Mouse (Mus musculus): ENCODE measurements at regions not wholly inside any gene's neighbourhood (a gene's known extent, or its start where the extent isn't known, plus 50 kb on each side); places are given as distances from the start of the nearest gene placed in this dataset.
"Not testable (repeated sequence)": the region's sequence is repeated elsewhere in the genome, so short reads cannot be mapped to it uniquely, and the experiment has no call there.

GRCm38 (mm10) chr17:4875086-4876046, 118.8 kb upstream of the Arid1b start:
- H3K4me2 ChIP-seq (replicated peaks; ENCODE audit: low read depth), result no peak overlapping the region
- H3K27me3 ChIP-seq (ENCODE audit: control insufficient read depth, insufficient read depth, low read length), result no peaks in the 10 kb centered on the region
- no peak overlapping the region for H3K4me3 ChIP-seq (ENCODE audit: low read depth, low read length)
- H3K36me3 ChIP-seq (ENCODE audit: control insufficient read depth, insufficient read depth, low read length), result no peaks in the 10 kb centered on the region
- no peaks in the 10 kb centered on the region for H3K9me3 ChIP-seq (ENCODE audit: control insufficient read depth, low read length)
- no peak overlapping the region for H3K27ac ChIP-seq (replicated peaks)
- ATAC-seq (ENCODE audit: low FRiP score, low TSS enrichment) (no peak), DNase-seq (ENCODE audit: low spot score) (peak; percentile 7)
- H3K4me1 ChIP-seq (replicated peaks; ENCODE audit: control insufficient read depth, insufficient read depth), result no peaks in the 10 kb centered on the region
- H3K9ac ChIP-seq (ENCODE audit: low read length), result no peak overlapping the region
- WGBS, result 74% methylated on average over 10 of the region's 10 CpGs
- no peak for TF ChIP-seq EP300 (optimal IDR thresholded peaks at IDR 0.05)
- TF ChIP-seq CTCF (IDR thresholded peaks at IDR 0.05; ENCODE audit: low read depth), result no peak

GRCm38 (mm10) chr17:4876431-4876830, 117.7 kb upstream of the Arid1b start:
- WGBS, result 90% methylated on average over 4 of the region's 4 CpGs
- no peak overlapping the region for H3K9ac ChIP-seq (ENCODE audit: low read length)
- no peak overlapping the region for H3K27ac ChIP-seq (replicated peaks)
- no peak overlapping the region for H3K4me2 ChIP-seq (replicated peaks; ENCODE audit: low read depth)
- DNase-seq (ENCODE audit: low spot score) (peak; percentile 6), ATAC-seq (ENCODE audit: low FRiP score, low TSS enrichment) (no peak)
- H3K4me3 ChIP-seq (ENCODE audit: low read depth, low read length), result no peak overlapping the region
- H3K36me3 ChIP-seq (ENCODE audit: control insufficient read depth, insufficient read depth, low read length), result no peaks in the 10 kb centered on the region
- no peaks in the 10 kb centered on the region for H3K27me3 ChIP-seq (ENCODE audit: control insufficient read depth, insufficient read depth, low read length)
- TF ChIP-seq CTCF (IDR thresholded peaks at IDR 0.05; ENCODE audit: low read depth), result no peak
- no peak for TF ChIP-seq EP300 (optimal IDR thresholded peaks at IDR 0.05)
- no peaks in the 10 kb centered on the region for H3K9me3 ChIP-seq (ENCODE audit: control insufficient read depth, low read length)
- H3K4me1 ChIP-seq (replicated peaks; ENCODE audit: control insufficient read depth, insufficient read depth), result no peaks in the 10 kb centered on the region

- Histone ChIP-seq H3K27ac (replicated peaks) (no peak overlapping the region), H3K4me1 (replicated peaks; ENCODE audit: control insufficient read depth, insufficient read depth) (no peaks in the 10 kb centered on the region), H3K4me3 (ENCODE audit: low read depth, low read length) (no peak overlapping the region), H3K4me2 (replicated peaks; ENCODE audit: low read depth) (no peak overlapping the region), H3K27me3 (ENCODE audit: control insufficient read depth, insufficient read depth, low read length) (no peaks in the 10 kb centered on the region), H3K9ac (ENCODE audit: low read length) (no peak overlapping the region), H3K9me3 (ENCODE audit: control insufficient read depth, low read length) (no peaks in the 10 kb centered on the region), H3K36me3 (ENCODE audit: control insufficient read depth, insufficient read depth, low read length) (no peaks in the 10 kb centered on the region)
- TF ChIP-seq CTCF (IDR thresholded peaks at IDR 0.05; ENCODE audit: low read depth), result no peak
- no peak for TF ChIP-seq EP300 (optimal IDR thresholded peaks at IDR 0.05)
- 85% methylated on average over 5 of the region's 5 CpGs for WGBS
- ATAC-seq (ENCODE audit: low FRiP score, low TSS enrichment) (no peak), DNase-seq (ENCODE audit: low spot score) (no peak)
These were observed 112.7 kb upstream of the Arid1b start for GRCm38 (mm10) chr17:4881473-4881872.

GRCm38 (mm10) chr17:4884083-4884482, 110.0 kb upstream of the Arid1b start:
- Histone ChIP-seq H3K4me2 (replicated peaks; ENCODE audit: low read depth) (no peak overlapping the region), H3K27me3 (ENCODE audit: control insufficient read depth, insufficient read depth, low read length) (no peaks in the 10 kb centered on the region), H3K36me3 (ENCODE audit: control insufficient read depth, insufficient read depth, low read length) (no peaks in the 10 kb centered on the region), H3K27ac (replicated peaks) (no peak overlapping the region), H3K9me3 (ENCODE audit: control insufficient read depth, low read length) (no peaks in the 10 kb centered on the region), H3K9ac (ENCODE audit: low read length) (no peak overlapping the region), H3K4me1 (replicated peaks; ENCODE audit: control insufficient read depth, insufficient read depth) (no peaks in the 10 kb centered on the region), H3K4me3 (ENCODE audit: low read depth, low read length) (no peak overlapping the region)
- DNase-seq (ENCODE audit: low spot score) (peak; percentile 7), ATAC-seq (ENCODE audit: low FRiP score, low TSS enrichment) (no peak)
- no peak for TF ChIP-seq EP300 (optimal IDR thresholded peaks at IDR 0.05)
- no peak for TF ChIP-seq CTCF (IDR thresholded peaks at IDR 0.05; ENCODE audit: low read depth)
- 85% methylated on average over 2 of the region's 2 CpGs for WGBS

- no peak overlapping the region for H3K4me3 ChIP-seq (ENCODE audit: low read depth, low read length)
- ATAC-seq (ENCODE audit: low FRiP score, low TSS enrichment), result no peak
- H3K4me2 ChIP-seq (replicated peaks; ENCODE audit: low read depth), result no peak overlapping the region
- H3K27ac ChIP-seq (replicated peaks), result no peak overlapping the region
- TF ChIP-seq CTCF (IDR thresholded peaks at IDR 0.05; ENCODE audit: low read depth), result peak; percentile 46
- TF ChIP-seq EP300 (optimal IDR thresholded peaks at IDR 0.05), result no peak
- whole genome bisulfite sequencing, result 73% methylated on average over 3 of the region's 3 CpGs
- H3K36me3 ChIP-seq (ENCODE audit: control insufficient read depth, insufficient read depth, low read length), result no peaks in the 10 kb centered on the region
- DNase-seq (ENCODE audit: low spot score), result peak; percentile 15
- H3K4me1 ChIP-seq (replicated peaks; ENCODE audit: control insufficient read depth, insufficient read depth), result no peaks in the 10 kb centered on the region
- H3K27me3 ChIP-seq (ENCODE audit: control insufficient read depth, insufficient read depth, low read length), result no peaks in the 10 kb centered on the region
- no peaks in the 10 kb centered on the region for H3K9me3 ChIP-seq (ENCODE audit: control insufficient read depth, low read length)
- no peak overlapping the region for H3K9ac ChIP-seq (ENCODE audit: low read length)
These were observed 109.4 kb upstream of the Arid1b start for GRCm38 (mm10) chr17:4884761-4885160.

- not testable (repeated sequence) for ATAC-seq (ENCODE audit: low FRiP score, low TSS enrichment); H3K9ac ChIP-seq (ENCODE audit: low read length); H3K4me2 ChIP-seq (replicated peaks; ENCODE audit: low read depth); H3K9me3 ChIP-seq (ENCODE audit: control insufficient read depth, low read length); H3K4me3 ChIP-seq (ENCODE audit: low read depth, low read length); H3K27me3 ChIP-seq (ENCODE audit: control insufficient read depth, insufficient read depth, low read length); H3K36me3 ChIP-seq (ENCODE audit: control insufficient read depth, insufficient read depth, low read length); H3K27ac ChIP-seq (replicated peaks); H3K4me1 ChIP-seq (replicated peaks; ENCODE audit: control insufficient read depth, insufficient read depth)
- DNase-seq (ENCODE audit: low spot score), result peak; percentile 7
- WGBS, result 90% methylated on average over 12 of the region's 12 CpGs
These were observed 106.8 kb upstream of the Arid1b start for GRCm38 (mm10) chr17:4887331-4887730.
